Mouse (Mus musculus) stomach, embryonic 15.5 days (tissue): ENCODE data around the gene Prrt1. TPM values are rescaled to one million over a fixed set of nuclear protein-coding genes. Genes with fewer than 3 reads are reported as not detected.
A peak's percentile ranks its signal among the peaks of the same experiment; 100 is the strongest.

Source experiments
- ATAC-seq: fragments of 200-750 bp; cut with Nextera tagmentation; 2 replicates; pipeline ENCODE4 v1.8.0; 2017; ENCODE audit warnings: low read depth, moderate number of reproducible peaks, moderate TSS enrichment; ENCODE audit not compliant: insufficient read depth, low FRiP score
- H3K27ac ChIP-seq: fragments of 300-500 bp; sonication (generic); 2 replicates; pipeline ENCODE4 v1.5.1; 2015; ENCODE audit warnings: mild to moderate bottlenecking, inconsistent platforms
- H3K27me3 ChIP-seq: fragments of 300-500 bp; sonication (generic); replicated peaks from 2 replicates; pipeline ENCODE4 v1.6.1; 2015; ENCODE audit warnings: inconsistent platforms
- H3K36me3 ChIP-seq: fragments of 300-500 bp; sonication (generic); 2 replicates; pipeline ENCODE4 v1.6.1; 2015; ENCODE audit warnings: inconsistent platforms
- H3K4me1 ChIP-seq: fragments of 300-500 bp; sonication (generic); 2 replicates; pipeline ENCODE4 v1.6.1; 2015; ENCODE audit warnings: inconsistent platforms
- H3K4me2 ChIP-seq: fragments of 300-500 bp; sonication (generic); 2 replicates; pipeline ENCODE4 v1.6.1; 2015; ENCODE audit warnings: mild to moderate bottlenecking, inconsistent platforms
- H3K4me3 ChIP-seq: fragments of 300-500 bp; sonication (generic); replicated peaks from 2 replicates; pipeline ENCODE4 v1.5.1; 2015; ENCODE audit warnings: inconsistent platforms
- H3K9ac ChIP-seq: fragments of 300-500 bp; sonication (generic); 2 replicates; pipeline ENCODE4 v1.6.1; 2015; ENCODE audit warnings: inconsistent platforms
- H3K9me3 ChIP-seq: fragments of 300-500 bp; sonication (generic); 2 replicates; pipeline ENCODE4 v1.6.1; 2016; ENCODE audit warnings: inconsistent platforms
- WGBS: fragments of 180-500 bp; shearing (Covaris S2); methylation state at CpG from one replicate; pipeline ENCODE4 v1.1.7; 2015; 5-methylcytosine and 5-hydroxymethylcytosine counted together
- polyA plus RNA-seq: library from polyadenylated mRNA; unstranded; fragments of >200 nt; fragmentation: Nextera tagmentation; extraction: Ambion mirVana; gene quantifications from 2 replicates; pipeline ENCODE4 v1.2.1, GENCODE M21; 2015

Gene Prrt1
- polyA plus RNA-seq, 1 experiment from 2014 or later = 0.63 TPM

DNA sequence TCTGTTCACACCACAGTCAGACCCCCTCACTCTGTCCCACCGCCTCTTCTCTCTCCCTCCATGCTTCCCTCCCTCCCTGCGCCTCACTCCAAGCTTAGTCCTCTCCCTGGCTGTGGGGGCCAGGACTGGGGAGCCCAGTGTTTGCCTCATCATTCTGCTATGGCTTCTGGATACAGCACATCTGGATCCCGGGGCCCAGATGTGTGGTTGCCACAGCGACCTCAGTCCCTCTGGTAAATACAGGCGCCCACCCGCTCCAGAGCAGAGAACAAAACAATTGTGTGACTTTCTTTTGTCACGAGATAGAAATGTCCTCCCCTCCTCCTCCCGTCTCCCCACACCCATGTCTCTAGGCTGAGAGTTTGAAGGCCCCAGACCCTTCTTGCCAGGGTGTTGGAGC is 27.3 kb downstream of the Prrt1 start:
- Histone ChIP-seq H3K4me3 (no peak overlapping the region), H3K36me3 (peaks cover 10% of the 10 kb centered on the region), H3K27ac (peak overlapping the region; percentile 83; the same call in 1 of the 2 replicates), H3K9me3 (no peaks in the 10 kb centered on the region), H3K9ac (no peak overlapping the region), H3K4me2 (no peak overlapping the region), H3K4me1 (peaks cover 42% of the 10 kb centered on the region), H3K27me3 (peaks cover 8% of the 10 kb centered on the region; the same call in 1 of the 2 replicates)
- ATAC-seq = no peak
- WGBS = 46% methylated on average over 8 of the region's 8 CpGs

GRCm38 (mm10) chr17:34657271-34657670 is 27.9 kb downstream of the Prrt1 start:
- 36% methylated on average over 2 of the region's 2 CpGs for WGBS

GRCm38 (mm10) chr17:34658145-34658544 is 28.8 kb downstream of the Prrt1 start:
- Histone ChIP-seq H3K9me3 (no peaks in the 10 kb centered on the region), H3K27me3 (peaks cover 8% of the 10 kb centered on the region; the same call in 1 of the 2 replicates), H3K9ac (no peak overlapping the region), H3K4me3 (no peak overlapping the region), H3K4me1 (peaks cover 43% of the 10 kb centered on the region), H3K4me2 (no peak overlapping the region), H3K36me3 (no peaks in the 10 kb centered on the region), H3K27ac (no peak overlapping the region)
- ATAC-seq = no peak
- WGBS = 75% methylated on average over 2 of the region's 2 CpGs

More at GRCm38 (mm10) chr17:34657271-34657670, 27.9 kb downstream of the Prrt1 start:
- peaks cover 4% of the 10 kb centered on the region; the same call in 1 of the 2 replicates for H3K36me3 ChIP-seq
- no peaks in the 10 kb centered on the region for H3K9me3 ChIP-seq
- no peak overlapping the region for H3K9ac ChIP-seq
- peaks cover 43% of the 10 kb centered on the region for H3K4me1 ChIP-seq
- H3K27me3 ChIP-seq = peaks cover 8% of the 10 kb centered on the region; the same call in 1 of the 2 replicates
- ATAC-seq = no peak
- no peak overlapping the region for H3K4me3 ChIP-seq
- no peak overlapping the region for H3K27ac ChIP-seq
- no peak overlapping the region for H3K4me2 ChIP-seq

DNA sequence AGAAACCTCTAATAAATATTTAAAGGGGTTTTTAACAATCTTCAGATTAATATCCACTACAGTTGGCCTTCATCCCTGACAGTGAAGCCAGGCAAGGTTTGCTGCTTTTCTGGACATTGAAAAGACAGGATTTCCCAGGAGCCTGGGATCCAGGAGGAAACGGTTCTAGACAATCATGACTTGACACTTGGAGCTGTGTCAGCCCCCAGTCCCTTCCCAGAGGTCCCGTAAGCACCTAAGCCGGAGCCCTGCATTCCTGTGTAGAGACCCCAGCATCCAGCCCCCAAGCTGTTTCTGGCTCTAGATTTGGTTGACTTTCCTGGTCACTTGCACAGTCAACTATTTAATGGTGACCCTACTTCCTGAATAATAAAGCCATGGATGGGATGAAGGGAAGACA is 29.3 kb downstream of the Prrt1 start:
- ATAC-seq = no peak
- 76% methylated on average over 3 of the region's 3 CpGs for WGBS
- Histone ChIP-seq H3K27me3 (peaks cover 8% of the 10 kb centered on the region; the same call in 1 of the 2 replicates), H3K36me3 (no peaks in the 10 kb centered on the region), H3K4me1 (peaks cover 43% of the 10 kb centered on the region), H3K4me2 (no peak overlapping the region), H3K27ac (no peak overlapping the region), H3K9ac (no peak overlapping the region), H3K4me3 (no peak overlapping the region), H3K9me3 (no peaks in the 10 kb centered on the region)

- Histone ChIP-seq H3K9me3 (no peaks in the 10 kb centered on the region), H3K9ac (no peak overlapping the region), H3K36me3 (no peaks in the 10 kb centered on the region), H3K4me2 (no peak overlapping the region), H3K27me3 (peaks cover 8% of the 10 kb centered on the region; the same call in 1 of the 2 replicates), H3K4me1 (peaks cover 41% of the 10 kb centered on the region), H3K27ac (no peak overlapping the region), H3K4me3 (no peak overlapping the region)
- ATAC-seq = no peak
- 52% methylated on average over 12 of the region's 12 CpGs for WGBS
Observed at GRCm38 (mm10) chr17:34659181-34659896, 30.0 kb downstream of the Prrt1 start.

DNA sequence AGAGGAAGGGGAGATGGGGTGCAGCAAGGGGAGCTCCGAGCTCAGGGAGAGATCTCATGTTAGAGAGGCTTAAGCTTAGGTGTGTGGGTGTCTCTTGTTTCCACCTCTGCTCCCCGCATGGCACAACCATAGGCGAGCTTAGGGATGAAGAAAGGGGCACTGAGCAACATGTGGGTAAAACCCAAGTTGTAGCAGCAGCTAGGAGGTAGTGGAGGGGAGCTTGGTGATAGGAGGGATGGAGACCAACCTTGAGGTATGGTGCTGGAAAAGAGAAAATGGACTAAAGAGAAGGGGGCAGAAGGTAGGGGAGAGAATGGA is 30.5 kb downstream of the Prrt1 start:
- Histone ChIP-seq H3K9ac (no peak overlapping the region), H3K4me1 (peaks cover 35% of the 10 kb centered on the region), H3K36me3 (no peaks in the 10 kb centered on the region), H3K27me3 (peaks cover 8% of the 10 kb centered on the region; the same call in 1 of the 2 replicates), H3K9me3 (no peaks in the 10 kb centered on the region), H3K4me2 (no peak overlapping the region), H3K4me3 (no peak overlapping the region), H3K27ac (no peak overlapping the region)
- 51% methylated on average over 3 of the region's 3 CpGs for WGBS
- ATAC-seq = no peak

- H3K4me3 ChIP-seq = peak overlapping the region; percentile 22; the same call in 1 of the 2 replicates
- H3K4me1 ChIP-seq = peaks cover 31% of the 10 kb centered on the region
- WGBS = 35% methylated on average over 10 of the region's 11 CpGs
- no peaks in the 10 kb centered on the region for H3K36me3 ChIP-seq
- peak overlapping the region; percentile 47 for H3K4me2 ChIP-seq
- H3K9me3 ChIP-seq = no peaks in the 10 kb centered on the region
- peaks cover 8% of the 10 kb centered on the region; the same call in 1 of the 2 replicates for H3K27me3 ChIP-seq
- no peak for ATAC-seq
- no peak overlapping the region for H3K9ac ChIP-seq
- H3K27ac ChIP-seq = peak overlapping the region; percentile 57; the same call in 1 of the 2 replicates
Observed at GRCm38 (mm10) chr17:34660259-34660820, 31.0 kb downstream of the Prrt1 start.

- peaks cover 22% of the 10 kb centered on the region for H3K4me1 ChIP-seq
- peaks cover 8% of the 10 kb centered on the region; the same call in 1 of the 2 replicates for H3K27me3 ChIP-seq
- peak overlapping the region; percentile 57 for H3K27ac ChIP-seq
- no peaks in the 10 kb centered on the region for H3K36me3 ChIP-seq
- no peak for ATAC-seq
- WGBS = 4% methylated on average over 19 of the region's 19 CpGs
- no peaks in the 10 kb centered on the region for H3K9me3 ChIP-seq
- peak overlapping the region; percentile 22 for H3K4me3 ChIP-seq
- peak overlapping the region; percentile 47 for H3K4me2 ChIP-seq
- no peak overlapping the region for H3K9ac ChIP-seq
Observed at GRCm38 (mm10) chr17:34661121-34661591, 31.8 kb downstream of the Prrt1 start.

GRCm38 (mm10) chr17:34662468-34662867 is 33.1 kb downstream of the Prrt1 start:
- H3K4me1 ChIP-seq = peaks cover 20% of the 10 kb centered on the region; the same call in 1 of the 2 replicates
- WGBS = 81% methylated on average over 1 of the region's 1 CpGs
- no peak overlapping the region for H3K9ac ChIP-seq
- ATAC-seq = no peak
- no peak overlapping the region for H3K4me3 ChIP-seq
- peaks cover 8% of the 10 kb centered on the region; the same call in 1 of the 2 replicates for H3K27me3 ChIP-seq
- no peak overlapping the region for H3K27ac ChIP-seq
- no peaks in the 10 kb centered on the region for H3K36me3 ChIP-seq
- no peaks in the 10 kb centered on the region for H3K9me3 ChIP-seq
- no peak overlapping the region for H3K4me2 ChIP-seq

DNA sequence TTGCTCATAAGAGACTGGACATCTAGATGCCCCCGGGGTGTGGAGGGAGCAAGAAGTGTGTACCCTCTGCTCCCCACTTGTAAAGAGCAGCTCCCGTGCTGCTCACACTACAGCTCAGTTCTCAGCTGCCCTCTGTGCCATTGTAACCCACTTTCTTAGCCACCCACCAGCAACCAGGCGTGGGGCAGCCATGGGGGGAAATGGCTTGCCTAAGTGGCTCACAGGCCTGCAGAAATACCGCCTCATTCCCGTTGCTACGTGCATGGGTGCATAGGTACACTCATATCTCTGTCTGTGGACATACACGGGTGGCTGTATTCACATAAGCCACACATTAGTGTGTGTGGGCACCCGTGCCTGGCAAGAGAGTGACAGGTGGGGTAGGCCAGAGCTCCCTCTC is 33.6 kb downstream of the Prrt1 start:
- peaks cover 8% of the 10 kb centered on the region; the same call in 1 of the 2 replicates for H3K27me3 ChIP-seq
- no peaks in the 10 kb centered on the region for H3K36me3 ChIP-seq
- H3K4me3 ChIP-seq = no peak overlapping the region
- no peak overlapping the region for H3K27ac ChIP-seq
- WGBS = 85% methylated on average over 8 of the region's 8 CpGs
- no peaks in the 10 kb centered on the region for H3K9me3 ChIP-seq
- H3K9ac ChIP-seq = no peak overlapping the region
- peaks cover 20% of the 10 kb centered on the region; the same call in 1 of the 2 replicates for H3K4me1 ChIP-seq
- ATAC-seq = no peak
- H3K4me2 ChIP-seq = no peak overlapping the region

- H3K4me1 ChIP-seq = peaks cover 20% of the 10 kb centered on the region; the same call in 1 of the 2 replicates
- no peaks in the 10 kb centered on the region for H3K9me3 ChIP-seq
- peaks cover 8% of the 10 kb centered on the region; the same call in 1 of the 2 replicates for H3K27me3 ChIP-seq
- no peak overlapping the region for H3K27ac ChIP-seq
- no peak overlapping the region for H3K4me3 ChIP-seq
- 39% methylated on average over 1 of the region's 1 CpGs for WGBS
- H3K36me3 ChIP-seq = no peaks in the 10 kb centered on the region
- ATAC-seq = no peak
- H3K9ac ChIP-seq = no peak overlapping the region
- H3K4me2 ChIP-seq = no peak overlapping the region
Observed at GRCm38 (mm10) chr17:34663558-34663957, 34.2 kb downstream of the Prrt1 start.

DNA sequence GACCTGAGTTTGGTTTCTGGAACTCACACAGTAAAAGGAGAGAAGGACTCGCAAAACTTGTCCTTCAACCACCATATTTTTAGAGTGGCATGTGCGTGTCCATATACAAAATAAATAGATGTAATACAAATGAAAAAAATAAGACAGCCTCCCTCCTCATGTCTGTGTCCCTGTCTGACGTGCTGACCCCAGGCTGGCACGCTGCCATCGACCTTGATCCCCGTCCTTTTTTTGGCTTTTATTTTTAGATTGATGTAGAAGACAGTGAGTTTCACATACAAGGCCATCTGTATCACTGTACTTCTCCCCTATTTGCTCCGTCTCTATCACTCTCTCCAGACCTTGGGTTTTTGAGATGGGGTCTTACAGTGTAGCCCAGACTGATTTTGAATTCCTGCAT is 35.1 kb downstream of the Prrt1 start:
- WGBS = 67% methylated on average over 7 of the region's 7 CpGs
- no peaks in the 10 kb centered on the region for H3K36me3 ChIP-seq
- H3K4me3 ChIP-seq = no peak overlapping the region
- H3K27me3 ChIP-seq = peaks cover 8% of the 10 kb centered on the region; the same call in 1 of the 2 replicates
- no peak overlapping the region for H3K4me2 ChIP-seq
- H3K9ac ChIP-seq = no peak overlapping the region
- no peak for ATAC-seq
- H3K27ac ChIP-seq = no peak overlapping the region
- no peaks in the 10 kb centered on the region for H3K9me3 ChIP-seq
- H3K4me1 ChIP-seq = peaks cover 20% of the 10 kb centered on the region; the same call in 1 of the 2 replicates
